Mouse (Mus musculus) limb, embryonic 15.5 days (tissue): ENCODE data around the gene Tead1. TPM values are rescaled to one million over a fixed set of nuclear protein-coding genes. Genes with fewer than 3 reads are reported as not detected.
"Not testable (repeated sequence)": the region's sequence is repeated elsewhere in the genome, so short reads cannot be mapped to it uniquely, and the experiment has no call there.

Experiments
- ATAC-seq: fragments of 200-750 bp; cut with Nextera tagmentation; 2 replicates; pipeline ENCODE4 v1.8.0; 2017; ENCODE audit warnings: low read depth, moderate TSS enrichment; ENCODE audit not compliant: insufficient number of reproducible peaks, low FRiP score, low TSS enrichment
- H3K27ac ChIP-seq: fragments of 300-500 bp; sonication (generic); 2 replicates; pipeline ENCODE4 v1.5.1; 2015; ENCODE audit warnings: moderate library complexity, mild to moderate bottlenecking, inconsistent platforms
- H3K27me3 ChIP-seq: fragments of 300-500 bp; sonication (generic); 2 replicates; pipeline ENCODE4 v1.6.1; 2015; ENCODE audit warnings: inconsistent platforms
- H3K36me3 ChIP-seq: fragments of 300-500 bp; sonication (generic); 2 replicates; pipeline ENCODE4 v1.6.1; 2015; ENCODE audit warnings: inconsistent platforms
- H3K4me1 ChIP-seq: fragments of 300-500 bp; sonication (generic); 2 replicates; pipeline ENCODE4 v1.6.1; 2015; ENCODE audit warnings: inconsistent platforms
- H3K4me2 ChIP-seq: fragments of 300-500 bp; sonication (generic); 2 replicates; pipeline ENCODE4 v1.6.1; 2015; ENCODE audit warnings: mild to moderate bottlenecking, inconsistent platforms
- H3K4me3 ChIP-seq: fragments of 300-500 bp; sonication (generic); 2 replicates; pipeline ENCODE4 v1.5.1; 2015; ENCODE audit warnings: mild to moderate bottlenecking, inconsistent platforms
- H3K9ac ChIP-seq: fragments of 300-500 bp; sonication (generic); 2 replicates; pipeline ENCODE4 v1.6.1; 2015; ENCODE audit warnings: inconsistent platforms
- H3K9me3 ChIP-seq: fragments of 300-500 bp; sonication (generic); 2 replicates; pipeline ENCODE4 v1.6.1; 2016; ENCODE audit warnings: inconsistent platforms
- WGBS: fragments of 180-500 bp; shearing (Covaris S2); methylation state at CpG from one replicate; pipeline ENCODE4 v1.1.7; 2015; 5-methylcytosine and 5-hydroxymethylcytosine counted together
- polyA plus RNA-seq: library from polyadenylated mRNA; unstranded; fragments of >200 nt; fragmentation: Nextera tagmentation; extraction: Ambion mirVana; gene quantifications from 2 replicates; pipeline ENCODE4 v1.2.1, GENCODE M21; 2015

Tead1 gene
- polyA plus RNA-seq, 1 experiment from 2014 or later: 24.5 TPM

DNA sequence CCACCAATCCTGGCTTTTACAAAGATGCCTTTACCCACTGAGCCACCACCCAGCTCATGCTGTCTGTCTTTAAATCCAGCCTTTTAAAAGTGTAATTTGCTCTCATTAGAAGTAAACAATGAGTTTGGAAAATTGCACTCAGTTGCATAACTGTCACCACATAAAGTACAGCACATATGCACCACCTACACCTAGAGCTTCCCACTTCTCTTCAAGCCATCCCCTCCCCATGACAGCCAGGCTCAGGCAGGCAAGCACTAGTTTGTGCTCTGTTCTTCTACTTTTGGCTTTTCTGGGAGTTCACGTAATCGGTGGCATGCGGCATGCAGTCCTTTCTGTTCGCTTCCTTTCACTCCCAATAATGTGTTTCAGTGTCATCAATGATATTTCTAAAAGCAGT lies 236.5 kb downstream of the Tead1 start:
- Histone ChIP-seq H3K9ac (no peak overlapping the region), H3K27ac (no peak overlapping the region), H3K27me3 (no peaks in the 10 kb centered on the region; the same call in 1 of the 2 replicates), H3K4me2 (no peak overlapping the region), H3K4me3 (no peak overlapping the region), H3K36me3 (no peaks in the 10 kb centered on the region), H3K9me3 (no peaks in the 10 kb centered on the region), H3K4me1 (peaks cover 4% of the 10 kb centered on the region; the same call in 1 of the 2 replicates)
- WGBS: 91% methylated on average over 4 of the region's 4 CpGs
- no peak for ATAC-seq

DNA sequence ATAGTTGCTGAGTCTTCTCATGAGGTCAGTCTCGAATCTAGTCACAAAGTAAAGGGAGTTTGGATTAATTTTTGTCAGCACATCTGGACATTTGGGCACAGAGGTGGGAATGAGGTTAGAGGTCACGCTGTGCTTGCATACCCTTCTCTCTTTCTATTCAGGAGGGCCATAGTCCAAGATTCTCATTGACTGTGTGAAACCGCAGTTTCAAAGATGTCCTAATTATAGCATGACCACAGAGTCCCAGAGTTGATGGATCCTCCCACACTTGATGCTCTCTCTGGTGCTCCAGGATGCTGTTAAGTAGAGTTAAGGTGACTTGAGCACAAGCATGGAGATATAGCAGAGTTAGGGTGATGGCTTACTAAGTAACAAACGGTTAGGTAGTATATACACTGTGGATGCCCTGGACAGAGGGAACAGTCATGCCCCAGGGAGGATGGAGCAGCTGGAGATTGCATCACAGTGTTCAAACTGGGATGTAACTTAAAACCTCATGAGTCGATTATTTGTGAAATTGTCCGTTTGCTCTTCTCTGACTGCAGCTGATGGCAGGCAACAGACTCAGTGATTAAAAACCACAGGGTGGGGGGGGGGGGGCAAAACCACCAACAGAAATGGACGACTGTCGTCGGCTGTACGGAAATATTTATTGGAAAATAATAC lies 238.6 kb downstream of the Tead1 start:
- Histone ChIP-seq H3K4me2 (no peak overlapping the region), H3K27ac (no peak overlapping the region), H3K4me1 (peaks cover 5% of the 10 kb centered on the region; the same call in 1 of the 2 replicates), H3K9ac (no peak overlapping the region), H3K4me3 (no peak overlapping the region), H3K9me3 (no peaks in the 10 kb centered on the region), H3K27me3 (no peaks in the 10 kb centered on the region; the same call in 1 of the 2 replicates), H3K36me3 (no peaks in the 10 kb centered on the region)
- WGBS: 53% methylated on average over 10 of the region's 10 CpGs
- ATAC-seq: no peak

DNA sequence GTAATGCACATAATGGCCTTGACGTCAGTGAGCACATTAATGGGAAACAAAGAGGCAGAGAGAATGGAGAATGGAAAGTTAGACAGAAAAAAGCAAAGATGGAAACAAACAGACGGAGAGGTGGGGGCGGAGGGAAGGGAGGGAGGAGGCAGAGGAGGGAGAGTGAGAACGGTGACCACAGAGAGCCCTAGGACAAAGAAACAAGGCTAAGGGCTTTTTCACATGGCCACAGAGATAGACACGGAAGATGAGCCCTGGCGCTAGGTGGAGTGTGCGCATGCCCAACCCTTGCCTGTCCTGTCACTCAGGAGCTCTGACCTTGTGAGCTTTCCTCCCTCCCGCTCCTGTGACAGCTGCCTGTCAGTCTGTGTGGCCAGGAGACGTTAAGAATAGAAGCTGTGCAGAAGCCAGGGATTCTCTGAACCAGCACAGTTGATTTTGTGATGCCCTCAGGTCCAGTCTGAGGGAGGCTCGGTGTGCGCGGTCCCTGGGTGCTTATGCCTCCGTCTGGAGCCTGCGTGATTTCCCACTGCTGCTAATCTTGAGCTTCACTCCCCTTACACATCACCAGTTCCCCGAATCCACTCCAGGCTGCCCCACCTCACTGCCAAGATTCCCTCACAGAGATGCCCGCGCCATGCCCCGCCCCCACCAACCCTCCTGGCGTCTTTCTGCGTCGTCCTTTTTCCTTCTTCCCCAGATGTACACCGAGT lies 239.3 kb downstream of the Tead1 start:
- no peak overlapping the region for H3K27ac ChIP-seq
- no peaks in the 10 kb centered on the region for H3K9me3 ChIP-seq
- no peak overlapping the region for H3K4me3 ChIP-seq
- H3K4me2 ChIP-seq: no peak overlapping the region
- no peak overlapping the region for H3K9ac ChIP-seq
- 0 out of 2 replicates have a peak, but pooled peaks have one; percentile 57 for ATAC-seq
- H3K4me1 ChIP-seq: peaks cover 9% of the 10 kb centered on the region; the same call in 1 of the 2 replicates
- H3K27me3 ChIP-seq: no peaks in the 10 kb centered on the region; the same call in 1 of the 2 replicates
- H3K36me3 ChIP-seq: no peaks in the 10 kb centered on the region
- WGBS: 60% methylated on average over 22 of the region's 22 CpGs

DNA sequence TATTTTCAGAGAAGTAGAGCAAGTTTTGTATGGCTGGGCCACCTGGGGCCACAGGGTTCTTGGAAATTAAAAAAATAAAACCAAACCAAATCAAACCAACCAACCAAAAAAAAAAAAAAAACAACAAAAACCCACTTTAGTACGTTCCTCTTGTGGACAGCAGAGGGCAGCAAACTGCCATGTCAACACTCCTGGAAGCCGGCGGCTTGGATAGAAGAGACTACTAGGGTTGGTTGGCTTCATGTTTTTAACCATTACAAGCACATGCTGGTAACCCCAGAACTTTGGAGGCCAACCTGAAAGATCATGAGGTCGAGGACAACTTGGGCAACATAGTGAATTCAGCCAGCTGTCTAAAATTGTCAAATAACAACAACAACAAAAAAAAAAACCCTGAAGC lies 240.7 kb downstream of the Tead1 start:
- no peaks in the 10 kb centered on the region for H3K9me3 ChIP-seq
- H3K4me3 ChIP-seq: no peak overlapping the region
- no peak overlapping the region for H3K9ac ChIP-seq
- 4% methylated on average over 4 of the region's 4 CpGs for WGBS
- no peak overlapping the region for H3K27ac ChIP-seq
- H3K4me1 ChIP-seq: peaks cover 11% of the 10 kb centered on the region; the same call in 1 of the 2 replicates
- H3K27me3 ChIP-seq: no peaks in the 10 kb centered on the region; the same call in 1 of the 2 replicates
- no peaks in the 10 kb centered on the region for H3K36me3 ChIP-seq
- no peak overlapping the region for H3K4me2 ChIP-seq
- no peak for ATAC-seq

DNA sequence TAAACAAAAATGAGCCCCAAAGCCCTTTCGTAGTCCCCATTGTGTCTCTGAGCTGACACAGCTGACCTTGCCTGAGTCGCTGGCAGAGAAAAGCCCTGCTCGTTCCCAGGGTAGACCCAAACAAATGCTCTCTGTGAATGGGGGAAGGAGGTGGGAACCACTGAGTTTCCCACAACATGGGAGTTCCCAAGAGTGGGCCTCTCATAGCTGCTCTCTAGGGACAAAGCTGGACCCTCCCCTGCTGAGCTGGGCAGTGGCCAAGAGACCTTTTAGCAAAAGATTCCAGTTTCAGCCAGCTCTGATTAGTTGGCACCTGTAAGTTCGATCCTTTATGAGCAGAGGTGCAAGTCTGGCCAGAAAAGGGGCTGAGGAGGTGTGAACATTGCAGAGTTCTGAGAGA lies 243.7 kb downstream of the Tead1 start:
- no peak for ATAC-seq
- Histone ChIP-seq H3K9me3 (no peaks in the 10 kb centered on the region), H3K4me2 (no peak overlapping the region), H3K36me3 (no peaks in the 10 kb centered on the region), H3K9ac (no peak overlapping the region), H3K4me3 (no peak overlapping the region), H3K27me3 (no peaks in the 10 kb centered on the region; the same call in 1 of the 2 replicates), H3K4me1 (peaks cover 8% of the 10 kb centered on the region; the same call in 1 of the 2 replicates), H3K27ac (no peak overlapping the region)
- 60% methylated on average over 4 of the region's 4 CpGs for WGBS

DNA sequence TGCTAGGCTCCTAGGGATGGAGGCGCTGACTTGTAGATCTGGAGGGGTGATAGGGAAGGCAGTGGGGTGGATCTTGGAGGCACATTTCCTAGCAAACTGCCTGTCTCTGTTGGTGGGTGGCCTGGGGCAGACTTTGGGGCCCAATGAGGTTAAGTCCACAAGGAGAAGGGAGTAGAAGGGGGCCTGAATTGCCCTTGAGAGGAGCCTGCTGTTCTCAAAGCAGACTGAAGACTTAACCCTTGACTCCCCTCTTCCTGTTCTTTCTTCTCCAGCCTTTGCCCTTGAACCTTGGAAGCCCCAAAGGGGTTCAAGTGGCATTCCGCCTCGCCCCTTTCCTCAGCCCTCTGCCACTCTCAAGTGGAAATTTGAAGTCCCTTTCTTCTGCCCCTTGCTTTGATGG lies 244.6 kb downstream of the Tead1 start:
- H3K27ac ChIP-seq: no peak overlapping the region
- 79% methylated on average over 3 of the region's 3 CpGs for WGBS
- no peaks in the 10 kb centered on the region; the same call in 1 of the 2 replicates for H3K27me3 ChIP-seq
- peaks cover 8% of the 10 kb centered on the region; the same call in 1 of the 2 replicates for H3K4me1 ChIP-seq
- H3K9me3 ChIP-seq: no peaks in the 10 kb centered on the region
- H3K9ac ChIP-seq: no peak overlapping the region
- no peak overlapping the region for H3K4me2 ChIP-seq
- no peaks in the 10 kb centered on the region for H3K36me3 ChIP-seq
- no peak overlapping the region for H3K4me3 ChIP-seq
- ATAC-seq: no peak

DNA sequence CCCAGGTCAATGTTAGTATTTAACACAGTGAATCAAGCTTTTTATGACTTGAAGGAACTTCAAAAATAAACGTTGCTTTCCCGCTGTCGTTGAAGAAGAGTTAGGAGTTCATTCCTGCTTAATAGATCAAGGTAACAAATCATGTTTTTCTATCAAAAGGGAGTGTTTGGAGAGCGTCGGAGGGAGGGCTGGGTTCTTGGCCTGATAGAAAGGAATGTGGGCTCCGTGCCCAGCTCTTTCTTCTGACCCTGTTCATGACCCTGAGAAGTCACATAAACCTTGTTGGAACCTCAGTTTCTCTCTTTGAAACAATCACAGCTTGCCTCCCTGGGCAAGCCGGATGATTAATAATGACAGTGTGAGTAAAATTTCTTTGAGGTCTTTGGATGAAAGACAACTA lies 251.6 kb downstream of the Tead1 start:
- Histone ChIP-seq H3K27ac (no peak overlapping the region), H3K4me1 (no peaks in the 10 kb centered on the region), H3K9ac (no peak overlapping the region), H3K4me3 (no peak overlapping the region), H3K4me2 (no peak overlapping the region), H3K36me3 (no peaks in the 10 kb centered on the region), H3K27me3 (no peaks in the 10 kb centered on the region), H3K9me3 (no peaks in the 10 kb centered on the region)
- ATAC-seq: no peak
- WGBS: 20% methylated on average over 7 of the region's 7 CpGs

DNA sequence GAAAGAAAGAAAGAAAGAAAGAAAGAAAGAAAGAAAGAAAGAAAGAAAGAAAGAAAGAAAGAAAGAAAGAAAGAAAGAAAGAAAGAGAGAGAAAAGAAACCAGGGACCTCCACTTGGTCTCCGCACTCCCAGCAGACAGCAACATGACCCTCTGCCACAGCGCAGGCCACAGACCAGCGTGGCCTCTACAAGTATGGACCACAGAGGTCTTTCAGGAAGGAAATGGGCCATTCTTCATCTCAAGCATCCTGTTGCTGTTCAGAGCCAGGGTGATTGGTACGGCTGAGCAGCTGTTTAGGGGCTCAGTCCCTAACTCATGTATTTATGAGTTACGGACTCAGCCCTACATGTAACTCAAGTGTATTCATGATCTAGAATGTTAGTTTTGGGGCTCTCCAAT lies 256.8 kb downstream of the Tead1 start:
- not testable (repeated sequence) for H3K4me1 ChIP-seq, H3K36me3 ChIP-seq, H3K27ac ChIP-seq, H3K4me3 ChIP-seq, H3K4me2 ChIP-seq, H3K27me3 ChIP-seq, H3K9ac ChIP-seq, H3K9me3 ChIP-seq, ATAC-seq
- 79% methylated on average over 5 of the region's 5 CpGs for WGBS

DNA sequence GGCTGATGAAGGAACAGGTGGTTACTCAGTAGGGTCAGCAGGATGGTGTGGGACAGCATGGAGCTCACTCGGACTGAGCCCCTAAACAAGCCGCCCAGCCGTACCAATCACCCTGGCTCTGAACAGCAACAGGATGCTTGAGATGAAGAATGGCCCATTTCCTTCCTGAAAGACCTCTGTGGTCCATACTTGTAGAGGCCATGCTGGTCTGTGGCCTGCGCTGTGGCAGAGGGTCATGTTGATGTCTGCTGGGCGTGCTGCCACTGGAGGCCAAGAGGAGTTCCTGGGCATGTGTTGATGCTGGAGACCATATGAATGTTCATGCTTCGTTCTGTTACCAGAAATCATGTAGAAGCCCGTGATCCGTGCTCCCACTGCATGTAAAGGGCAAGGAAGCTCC lies 258.0 kb downstream of the Tead1 start:
- WGBS: 87% methylated on average over 8 of the region's 8 CpGs
- no peaks in the 10 kb centered on the region for H3K27me3 ChIP-seq

DNA sequence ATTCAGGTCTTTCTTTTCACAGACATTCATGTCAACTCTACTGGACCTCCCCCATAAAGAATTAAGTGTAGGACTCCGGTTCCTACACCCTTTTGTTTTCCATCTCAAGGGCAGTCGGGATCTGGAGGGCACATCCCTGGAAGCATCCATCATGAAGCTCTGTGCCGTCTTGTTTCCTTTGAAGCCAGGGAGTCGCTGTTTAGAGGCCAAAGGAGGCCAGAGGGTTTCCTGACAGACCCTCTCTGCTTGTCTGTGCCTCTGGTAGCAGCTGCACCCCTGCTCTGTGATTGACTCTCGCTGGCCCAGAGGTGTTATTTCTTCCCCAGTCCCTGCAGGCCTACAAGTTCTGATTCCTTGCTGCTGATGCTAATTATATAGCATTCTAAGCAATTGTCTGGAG lies 259.8 kb downstream of the Tead1 start:
- Histone ChIP-seq H3K9ac (no peak overlapping the region), H3K4me3 (no peak overlapping the region), H3K4me1 (no peaks in the 10 kb centered on the region), H3K27me3 (no peaks in the 10 kb centered on the region), H3K4me2 (no peak overlapping the region), H3K27ac (no peak overlapping the region), H3K9me3 (no peaks in the 10 kb centered on the region), H3K36me3 (no peaks in the 10 kb centered on the region)
- no peak for ATAC-seq
- 30% methylated on average over 5 of the region's 5 CpGs for WGBS

More for the DNA sequence above, 258.0 kb downstream of the Tead1 start:
- Histone ChIP-seq H3K4me2 (no peak overlapping the region), H3K4me3 (no peak overlapping the region), H3K36me3 (no peaks in the 10 kb centered on the region), H3K27ac (no peak overlapping the region), H3K9me3 (no peaks in the 10 kb centered on the region), H3K9ac (no peak overlapping the region), H3K4me1 (no peaks in the 10 kb centered on the region)
- no peak for ATAC-seq

DNA sequence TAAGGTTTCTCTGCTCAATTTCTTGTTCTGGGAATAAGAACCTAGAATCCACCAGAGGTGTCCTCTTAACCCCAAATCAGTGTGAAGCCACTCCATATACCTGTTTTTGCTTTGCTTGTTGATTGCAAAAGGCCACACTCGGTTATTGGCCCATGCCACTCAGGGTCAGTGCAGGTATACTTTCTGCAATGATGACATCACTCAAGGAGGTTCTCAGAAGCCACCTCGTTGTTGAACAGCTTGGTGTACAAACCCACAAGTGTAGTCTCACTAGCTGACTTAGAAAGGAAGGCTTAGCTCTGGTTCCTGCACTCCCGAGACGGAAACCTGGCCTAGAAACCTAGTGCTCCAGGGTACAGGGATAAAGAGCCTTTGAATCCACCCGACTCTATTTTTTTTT lies 263.4 kb downstream of the Tead1 start:
- no peaks in the 10 kb centered on the region for H3K9me3 ChIP-seq
- ATAC-seq: no peak
- 55% methylated on average over 5 of the region's 5 CpGs for WGBS

DNA sequence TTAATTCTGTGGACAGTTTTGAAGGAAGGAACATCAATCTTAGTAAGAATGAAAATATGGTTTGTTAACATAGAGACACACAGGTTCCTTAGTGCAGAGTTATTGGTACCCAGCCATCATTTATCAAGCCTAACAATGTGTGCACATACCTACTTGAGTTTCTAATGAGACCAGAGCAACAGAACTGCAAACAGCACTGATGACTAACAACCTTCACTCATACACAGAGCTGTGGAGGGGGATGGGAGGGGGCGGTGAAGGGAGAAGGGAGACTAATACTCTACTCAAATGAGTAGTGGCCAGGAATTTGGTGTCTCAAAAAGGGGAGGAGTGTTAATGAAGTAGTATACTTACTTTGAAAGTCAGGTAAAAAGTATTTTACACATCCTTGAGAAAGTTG lies 263.9 kb downstream of the Tead1 start:
- WGBS: 81% methylated on average over 1 of the region's 1 CpGs
- H3K4me3 ChIP-seq: no peak overlapping the region
- no peak for ATAC-seq
- H3K36me3 ChIP-seq: no peaks in the 10 kb centered on the region
- no peak overlapping the region for H3K4me2 ChIP-seq
- no peaks in the 10 kb centered on the region for H3K9me3 ChIP-seq
- no peak overlapping the region for H3K9ac ChIP-seq
- H3K4me1 ChIP-seq: no peaks in the 10 kb centered on the region
- no peak overlapping the region for H3K27ac ChIP-seq
- H3K27me3 ChIP-seq: no peaks in the 10 kb centered on the region

More for the DNA sequence above, 263.4 kb downstream of the Tead1 start:
- Histone ChIP-seq H3K27ac (no peak overlapping the region), H3K36me3 (no peaks in the 10 kb centered on the region), H3K9ac (no peak overlapping the region), H3K4me1 (no peaks in the 10 kb centered on the region), H3K4me3 (no peak overlapping the region), H3K27me3 (no peaks in the 10 kb centered on the region), H3K4me2 (no peak overlapping the region)
